Mouse (Mus musculus) T-helper 17 cell (primary cell): ENCODE measurements around the gene Gm32687.

Experiments used
- in situ Hi-C, 2 experiments: fragments of 300-600 bp; cut with MboI, MseI; formaldehyde crosslinking; loops; 1 replicate in 1 of 2; 2 replicates in 1 of 2; pipeline ENCODE4 v1.15.1; 2025; ENCODE audit warnings: high pct_unique_total_duplicates in 2 of 2

Gene Gm32687

DNA sequence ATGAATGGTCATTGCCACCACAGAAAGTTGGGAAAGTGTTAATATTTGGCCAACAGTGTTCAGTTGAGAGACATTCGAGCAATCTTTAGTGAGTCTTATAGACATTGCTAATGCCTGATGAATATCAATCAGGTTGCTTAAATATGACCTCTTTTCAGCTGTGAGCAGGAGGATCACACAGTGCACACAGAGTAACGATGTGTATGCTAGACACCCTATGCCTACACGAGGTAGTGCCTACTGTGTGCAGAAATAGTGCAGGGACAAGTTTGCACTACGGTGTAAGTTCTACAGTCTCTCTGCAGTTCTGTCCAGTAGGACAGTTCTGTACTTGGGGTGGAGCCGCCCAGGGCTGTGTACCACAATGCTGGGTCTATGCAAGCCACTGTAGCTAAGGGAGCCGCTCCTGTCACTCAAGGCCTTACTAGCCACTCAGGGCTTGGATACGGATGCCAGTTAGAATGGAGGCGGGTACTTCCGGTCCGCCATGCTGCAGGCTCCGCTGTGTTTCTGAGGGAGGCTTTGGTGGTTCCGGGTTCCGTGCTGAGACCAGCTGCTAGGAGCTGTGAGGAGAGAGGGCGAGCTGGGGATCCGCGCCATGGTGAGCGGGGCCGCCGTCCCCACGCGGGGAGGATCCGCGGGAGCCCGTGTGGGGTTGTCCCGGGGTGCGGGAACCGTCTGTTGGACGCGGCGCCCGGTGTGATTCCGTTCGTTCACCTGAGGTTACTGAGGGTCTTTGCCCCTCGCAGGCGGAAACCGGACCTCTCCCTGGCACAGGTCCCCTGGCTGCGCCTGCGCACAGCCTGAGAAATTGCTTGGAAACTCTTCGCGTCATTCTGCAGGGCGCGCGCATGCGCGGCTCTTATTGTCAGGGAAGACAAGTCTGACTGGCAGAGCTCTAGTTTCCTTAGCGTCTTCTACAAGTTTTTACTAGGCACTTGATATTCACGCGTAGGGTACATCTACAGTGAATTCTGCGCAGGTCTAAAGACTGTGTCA lies at the start of gene Gm32687:
Gm32687 (plus strand) TSS at position 526 of the 999 bp plus-strand sequence.
- in situ Hi-C loops, result loop anchor here in 1 of 2 experiments (5.0 kb wide), 1 partner anchor 134 kb away; no protein-coding TSS in a partner anchor

DNA sequence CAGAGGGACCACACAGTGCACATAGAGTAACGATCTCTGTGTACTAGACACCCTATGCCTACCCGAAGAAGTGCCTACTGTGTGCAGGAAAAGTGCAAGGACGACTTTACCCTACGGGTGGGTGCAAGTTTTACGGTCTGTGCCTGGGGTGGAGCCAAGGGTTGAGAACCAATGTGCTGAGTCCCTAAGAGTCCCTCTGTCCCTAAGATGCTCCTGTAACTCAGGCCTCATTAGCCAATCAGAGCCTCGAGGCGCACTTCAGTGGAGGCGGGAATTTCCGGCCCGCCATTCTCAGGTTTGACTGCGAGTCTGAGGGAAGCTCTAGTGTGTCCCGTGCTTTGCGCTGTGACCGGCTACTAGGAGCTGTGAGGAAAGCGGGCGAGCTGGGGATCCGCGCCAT lies 17.5 kb upstream of the Gm32687 start:
- in situ Hi-C loops, result loop anchor here in 1 of 2 experiments (5.0 kb wide), 1 partner anchor 34 kb away; the partner anchor contains the start of gene Gm4767

DNA sequence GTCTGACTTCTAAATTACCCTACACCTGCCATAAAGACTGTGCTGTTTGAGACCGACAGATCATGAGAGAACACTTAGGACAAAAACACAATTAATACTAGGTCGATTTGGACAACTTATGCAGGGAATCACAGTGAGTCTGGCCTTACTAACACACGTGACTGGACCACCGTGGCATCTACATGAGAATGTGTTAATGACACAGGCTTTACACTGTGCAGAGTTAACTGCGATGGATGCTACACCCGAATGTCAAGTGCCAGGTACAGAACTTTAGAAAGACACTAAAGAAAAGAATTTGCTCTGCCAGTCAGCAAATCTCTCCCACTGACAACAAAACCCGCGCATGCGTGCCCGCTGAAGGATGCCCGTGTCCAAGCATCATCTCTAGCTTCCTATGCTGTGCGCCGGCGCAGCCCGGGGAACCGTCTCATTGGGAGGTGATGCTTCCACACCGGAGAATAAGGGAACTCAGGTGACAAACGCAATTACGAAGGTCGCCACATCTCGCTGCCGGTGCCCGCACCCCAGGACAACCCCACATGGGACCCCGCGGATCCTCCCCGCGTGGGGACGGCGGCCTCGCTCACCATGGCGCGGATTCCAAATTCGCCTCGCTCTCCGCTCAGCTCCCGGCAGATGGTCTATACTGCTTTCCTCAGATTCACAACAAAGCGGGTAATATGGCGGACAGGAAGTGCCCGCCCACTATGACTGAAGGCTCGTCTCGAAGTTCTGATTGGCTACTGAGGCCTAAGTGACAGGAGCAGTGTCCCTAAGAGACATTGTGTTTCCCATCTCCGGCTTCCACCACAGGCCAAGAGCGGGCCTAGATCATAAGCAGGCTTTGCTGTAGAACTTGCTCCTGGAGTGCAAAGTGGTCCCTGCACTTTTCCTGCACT lies 66.4 kb downstream of the Gm32687 start, which contains the start of gene Zfp781:
Zfp781 (minus strand) TSS at position 639 of the 902 bp plus-strand sequence.
- in situ Hi-C loops, result loop anchor here (5.0 kb wide), 1 partner anchor 163 kb away; no protein-coding TSS in a partner anchor
